Comparison of ENCODE assay signal across 8 mouse cellular contexts in the genomic region with DNA sequence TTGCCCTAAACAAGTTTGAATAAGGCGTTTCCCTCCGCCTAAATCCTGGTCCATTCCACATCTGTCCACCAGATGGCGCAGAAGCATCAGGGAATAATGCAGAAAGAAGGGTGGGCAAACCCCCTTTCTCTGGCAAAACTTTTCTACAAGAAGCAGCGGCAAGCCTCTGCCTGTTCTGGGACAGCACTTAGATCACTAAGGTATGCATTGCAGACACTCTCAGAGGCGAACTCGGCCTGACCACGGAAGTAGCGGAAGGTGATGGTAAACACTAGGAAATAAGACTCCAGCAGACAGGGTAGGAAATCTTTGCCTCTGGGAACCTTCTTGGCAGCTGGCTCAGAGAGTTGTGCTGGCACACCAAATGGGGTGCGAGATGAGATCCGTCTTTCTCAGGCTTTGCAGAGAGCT. TPM values are rescaled to one million over a fixed set of nuclear protein-coding genes. Genes with fewer than 3 reads are reported as not detected.
DNase-seq lines count a peak whose midpoint lies in the region; ATAC-seq lines count a peak whose summit lies in the region.

No protein-coding gene starts in this region.

- no peaks in the 10 kb centered on the region for H3K27me3 ChIP-seq in embryonic facial prominence, embryonic 11.5 days (ENCODE audit: control insufficient read depth, insufficient read depth, low read length)
- H3K27me3 ChIP-seq in limb, embryonic 13.5 days, result peaks cover 3% of the 10 kb centered on the region
- H3K27me3 ChIP-seq in midbrain, embryonic 16.5 days (ENCODE audit: control insufficient read depth, insufficient read depth, low read depth, low read length), result no peaks in the 10 kb centered on the region

- H3K9me3 ChIP-seq in embryonic facial prominence, embryonic 11.5 days (replicated peaks; ENCODE audit: control insufficient read depth, low read length), result no peaks in the 10 kb centered on the region
- H3K9me3 ChIP-seq in limb, embryonic 13.5 days, result no peaks in the 10 kb centered on the region
- H3K9me3 ChIP-seq in midbrain, embryonic 16.5 days (replicated peaks; ENCODE audit: control insufficient read depth, low read length, poor library complexity, severe bottlenecking), result no peaks in the 10 kb centered on the region

- peak overlapping the region; percentile 24; the same call in 1 of the 2 replicates for H3K4me2 ChIP-seq in embryonic facial prominence, embryonic 11.5 days (ENCODE audit: low read depth, low read length)
- peak overlapping the region; percentile 60 for H3K4me2 ChIP-seq in limb, embryonic 13.5 days (replicated peaks)
- 0 out of 2 replicates have a peak overlapping the region, but pooled peaks have one; percentile 15 for H3K4me2 ChIP-seq in midbrain, embryonic 16.5 days (ENCODE audit: low read length)

- H3K36me3 ChIP-seq in embryonic facial prominence, embryonic 11.5 days (replicated peaks; ENCODE audit: control insufficient read depth, insufficient read depth, low read depth, low read length), result no peaks in the 10 kb centered on the region
- H3K36me3 ChIP-seq in limb, embryonic 13.5 days, result no peaks in the 10 kb centered on the region
- no peaks in the 10 kb centered on the region for H3K36me3 ChIP-seq in midbrain, embryonic 16.5 days (ENCODE audit: control insufficient read depth, insufficient read depth, low read length)

- H3K9ac ChIP-seq in embryonic facial prominence, embryonic 11.5 days (replicated peaks; ENCODE audit: low read length), result no peak overlapping the region; the same call in 1 of the 2 replicates
- no peak overlapping the region; the same call in 1 of the 2 replicates for H3K9ac ChIP-seq in limb, embryonic 13.5 days
- H3K9ac ChIP-seq in midbrain, embryonic 16.5 days (ENCODE audit: low read depth, low read length), result no peak overlapping the region

- WGBS in embryonic facial prominence, embryonic 11.5 days, result 8% methylated on average over 10 of the region's 10 CpGs
- WGBS in limb, embryonic 13.5 days, result 2% methylated on average over 10 of the region's 10 CpGs
- 15% methylated on average over 10 of the region's 10 CpGs for WGBS in midbrain, embryonic 16.5 days

- H3K4me3 ChIP-seq in embryonic facial prominence, embryonic 11.5 days (ENCODE audit: low read depth, low read length), result 0 out of 2 replicates have a peak overlapping the region, but pooled peaks have one; percentile 7
- H3K4me3 ChIP-seq in limb, embryonic 13.5 days, result peak overlapping the region; percentile 30; the same call in 1 of the 2 replicates
- H3K4me3 ChIP-seq in midbrain, embryonic 16.5 days (ENCODE audit: low read depth, low read length), result no peak overlapping the region

- ATAC-seq in embryonic facial prominence, embryonic 11.5 days (replicated peaks; ENCODE audit: insufficient number of reproducible peaks, low FRiP score, low TSS enrichment, low read depth), result no peak
- peak; percentile 70; the same call in 1 of the 2 replicates for ATAC-seq in limb, embryonic 13.5 days (ENCODE audit: low FRiP score, low read depth)
- ATAC-seq in midbrain, embryonic 16.5 days, result no peak

- no peaks in the 10 kb centered on the region for H3K4me1 ChIP-seq in embryonic facial prominence, embryonic 11.5 days (ENCODE audit: control insufficient read depth, insufficient read depth, low read length)
- peaks cover 7% of the 10 kb centered on the region; the same call in 1 of the 2 replicates for H3K4me1 ChIP-seq in limb, embryonic 13.5 days
- H3K4me1 ChIP-seq in midbrain, embryonic 16.5 days (ENCODE audit: control insufficient read depth, insufficient read depth, low read length), result 0 out of 2 replicates have a peak, but pooled peaks cover 3% of the 10 kb centered on the region

- H3K27ac ChIP-seq in embryonic facial prominence, embryonic 11.5 days (replicated peaks; ENCODE audit: low read depth, low read length), result no peak overlapping the region
- H3K27ac ChIP-seq in limb, embryonic 13.5 days, result no peak overlapping the region
- H3K27ac ChIP-seq in midbrain, embryonic 16.5 days (ENCODE audit: low read length), result no peak overlapping the region

- peak; percentile 45 for DNase-seq in 3134 (ENCODE audit: extremely low read depth, insufficient read length, low spot score)
- peak; percentile 80 to 82 for DNase-seq in adrenal gland, adult 18-20 months (ENCODE audit: low spot score in 2 of 2)
- peak; percentile 93 for DNase-seq in embryonic facial prominence, embryonic 11.5 days (ENCODE audit: low spot score)
- DNase-seq in heart, adult 11 months, result peak; percentile 96
- DNase-seq in kidney, adult 18-20 months, result peak; percentile 85
- peak; percentile 14 to 42 for DNase-seq in spleen, postnatal 36 days (ENCODE audit: low spot score in 2 of 2)

RNA-seq across cellular contexts. Expression of gene 6030445D17Rik, which starts 7.2 kb away (rescaled TPM):
- total RNA-seq in adrenal gland, adult 18-20 months (2021), result under 1 TPM; 0.45 to 0.46 TPM
- polyA plus RNA-seq in embryonic facial prominence, embryonic 11.5 days (2014; fragmentation: Nextera tagmentation; extraction: Ambion mirVana), result 0.15 and 0.20 TPM in 2 replicates
- polyA plus RNA-seq in limb, embryonic 13.5 days (2015; fragmentation: Nextera tagmentation; extraction: Ambion mirVana), result 0.10 and 0.29 TPM in 2 replicates
- polyA plus RNA-seq in midbrain, embryonic 16.5 days (2015; fragmentation: Nextera tagmentation; extraction: Ambion mirVana), result 0.14 and 0.20 TPM in 2 replicates

RNA-seq across cellular contexts. Expression of gene Luzp1, which starts 14.7 kb away (rescaled TPM):
- 10 to 100 TPM; 32.0 to 41.5 TPM for total RNA-seq in adrenal gland, adult 18-20 months (2021)
- polyA plus RNA-seq in embryonic facial prominence, embryonic 11.5 days (2014; fragmentation: Nextera tagmentation; extraction: Ambion mirVana), result 116 and 119 TPM in 2 replicates
- 155 TPM in 2 replicates for polyA plus RNA-seq in limb, embryonic 13.5 days (2015; fragmentation: Nextera tagmentation; extraction: Ambion mirVana)
- polyA plus RNA-seq in midbrain, embryonic 16.5 days (2015; fragmentation: Nextera tagmentation; extraction: Ambion mirVana), result 40.8 and 46.7 TPM in 2 replicates

RNA-seq across cellular contexts. Expression of gene Htr1d, which starts 31.5 kb away (rescaled TPM):
- total RNA-seq in adrenal gland, adult 18-20 months (2021), result under 1 TPM in 1 of 2 experiments, not detected in 1; 0.35 TPM
- 0.11 and 0.47 TPM in 2 replicates for polyA plus RNA-seq in embryonic facial prominence, embryonic 11.5 days (2014; fragmentation: Nextera tagmentation; extraction: Ambion mirVana)
- 0.55 and 0.89 TPM in 2 replicates for polyA plus RNA-seq in limb, embryonic 13.5 days (2015; fragmentation: Nextera tagmentation; extraction: Ambion mirVana)
- polyA plus RNA-seq in midbrain, embryonic 16.5 days (2015; fragmentation: Nextera tagmentation; extraction: Ambion mirVana), result 2.8 TPM in 2 replicates

Comparison
In these comparisons a context has a peak if more than half of its experiments do, and no peak if none do; other contexts are left out.
1. DNase-seq: peak in every context shown above with its lines; median percentile 96 in heart, adult 11 months; 93 in embryonic facial prominence, embryonic 11.5 days; 85 in kidney, adult 18-20 months; 81 in adrenal gland, adult 18-20 months; 45 in 3134; 28 in spleen, postnatal 36 days.